Mouse (Mus musculus) thymus, adult 18-20 months (tissue): ENCODE results near the gene Dpep2nb.

ENCODE experiments used
- DNase-seq, 2 experiments: peaks; one replicate each; pipeline ENCODE4 v3.0.0; 2022; ENCODE audit warnings: mixed read lengths in 2 of 2

Dpep2nb gene

DNA sequence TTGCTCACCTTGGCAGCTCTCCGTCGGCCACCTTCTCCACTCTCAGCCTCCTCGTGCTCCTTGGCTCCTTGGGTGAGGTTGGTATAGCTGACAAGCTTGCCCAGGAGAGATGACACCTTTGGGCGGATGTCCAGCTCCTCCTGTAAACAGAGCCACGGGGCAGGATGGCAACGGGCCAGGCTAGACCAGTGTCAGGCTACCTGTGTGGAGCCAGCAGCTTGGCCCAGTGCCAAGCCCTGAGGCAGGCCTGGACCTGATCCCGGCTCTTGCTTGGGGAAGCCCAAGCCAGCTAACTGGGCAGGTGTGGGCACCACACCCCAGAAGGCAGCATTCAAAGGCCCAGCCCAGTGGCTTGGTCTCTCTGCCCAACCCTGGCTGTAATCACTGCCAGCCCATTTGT, 46.4 kb downstream of the Dpep2nb start:
- no peak for DNase-seq

DNA sequence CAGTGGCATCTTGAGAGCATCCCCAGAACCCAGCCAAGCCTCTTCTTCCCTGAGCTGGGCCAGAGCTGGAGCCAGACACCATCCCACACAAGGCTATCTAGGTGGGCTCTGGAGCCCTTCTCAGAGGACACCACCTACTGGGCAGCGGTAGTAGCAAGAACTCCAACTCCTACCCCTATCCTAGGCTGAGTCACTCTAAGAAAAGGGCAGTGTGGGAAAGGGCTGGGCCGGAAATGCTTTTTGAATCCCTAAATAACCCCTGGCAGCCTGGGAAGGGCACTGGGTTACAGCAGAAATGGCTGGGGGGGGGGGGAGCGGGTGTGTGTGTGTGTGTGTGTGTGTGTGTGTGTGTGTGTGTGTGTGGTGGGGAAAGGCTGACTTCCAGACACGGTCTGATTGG, 48.0 kb downstream of the Dpep2nb start:
- DNase-seq = no peak

DNA sequence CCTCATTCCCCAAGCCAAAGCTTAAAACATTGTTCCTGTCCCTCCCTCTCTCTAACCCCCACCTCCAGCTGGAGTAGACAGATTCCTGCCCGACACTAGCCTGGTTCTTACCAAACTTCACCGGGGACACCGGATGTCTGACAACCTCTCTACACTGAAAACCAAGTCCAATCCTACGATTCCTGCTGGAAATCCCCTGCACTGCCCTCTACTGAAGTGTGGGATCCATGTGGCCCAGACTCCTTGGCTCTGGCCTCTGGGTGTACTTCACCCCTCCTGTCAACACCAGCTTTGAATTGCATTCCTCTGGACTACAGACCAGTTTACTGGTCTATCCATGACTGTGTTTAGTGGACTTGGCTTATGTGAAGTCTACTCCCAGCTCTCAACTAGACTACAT, 49.2 kb downstream of the Dpep2nb start:
- no peak for DNase-seq

DNA sequence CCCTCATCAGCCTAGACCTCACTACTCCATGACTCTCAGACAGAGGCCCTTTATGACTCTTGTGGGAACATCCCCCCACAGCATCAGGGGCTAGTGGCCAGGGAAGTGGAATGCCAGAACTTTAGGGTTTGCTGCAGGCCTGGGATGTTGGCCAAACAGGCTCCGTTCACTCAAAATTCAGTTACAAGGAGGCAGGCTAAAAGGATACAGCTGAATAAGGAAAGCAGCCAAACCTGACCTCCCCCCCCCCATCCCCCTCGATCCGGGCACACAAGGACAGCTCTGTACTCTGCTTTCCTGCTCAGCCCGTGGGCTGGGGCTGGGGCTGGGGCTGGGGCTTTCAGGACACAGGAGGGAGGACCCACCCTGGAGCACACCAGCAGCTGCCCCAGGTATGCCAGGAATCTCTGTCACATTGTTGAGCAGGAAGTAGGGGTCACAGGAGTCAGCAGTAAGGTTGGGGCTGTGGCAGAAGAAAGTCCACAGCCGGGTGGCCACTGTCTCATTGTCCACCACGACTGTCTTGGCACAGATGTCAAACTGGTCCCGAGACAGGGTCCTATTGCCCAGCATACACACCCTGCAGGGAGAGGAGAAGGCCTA, 54.6 kb downstream of the Dpep2nb start:
- DNase-seq = no peak

DNA sequence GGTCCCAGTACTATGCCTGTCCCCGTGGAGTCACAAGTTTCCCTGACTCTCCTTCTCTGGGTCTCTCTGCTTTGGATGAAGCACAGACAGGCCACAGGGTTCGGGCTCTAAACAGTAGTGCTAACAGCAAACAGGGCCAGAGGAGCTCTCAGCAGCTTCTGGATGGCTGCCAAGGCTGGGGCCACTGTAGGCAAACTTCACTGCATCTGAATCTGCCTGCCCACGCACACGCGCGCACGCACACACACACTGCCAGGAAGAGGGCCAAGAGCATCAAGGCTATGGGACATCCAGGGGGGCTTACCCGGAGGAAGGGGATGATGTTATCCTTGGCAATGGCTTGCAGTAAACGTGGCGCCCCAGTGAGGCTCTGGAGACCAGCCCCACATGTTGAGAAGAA, 56.4 kb downstream of the Dpep2nb start:
- no peak for DNase-seq
